Mouse (Mus musculus) heart, adult 8-10 months (tissue): ENCODE data around the gene Hspb8. TPM values are rescaled to one million over a fixed set of nuclear protein-coding genes. Genes with fewer than 3 reads are reported as not detected.
"Not testable (repeated sequence)": the region's sequence is repeated elsewhere in the genome, so short reads cannot be mapped to it uniquely, and the experiment has no call there.

ENCODE experiments used
- DNase-seq: peaks from one replicate; pipeline ENCODE4 v3.0.0; 2022; ENCODE audit warnings: low spot score
- total RNA-seq, 4 experiments: library from RNA; stranded (reverse); gene quantifications; 2 replicates each; pipeline ENCODE4 v1.2.4; 2022

Gene Hspb8
- total RNA-seq, 4 experiments from 2014 or later: 427 to 604 (median 541) TPM

- peak; percentile 24 for DNase-seq
These were observed 30.1 kb downstream of the Hspb8 start for GRCm38 (mm10) chr5:116392603-116393002.

GRCm38 (mm10) chr5:116389856-116390542 lies 32.7 kb downstream of the Hspb8 start:
- no peak for DNase-seq

- DNase-seq: no peak
These were observed 33.3 kb downstream of the Hspb8 start for GRCm38 (mm10) chr5:116389321-116389720.

GRCm38 (mm10) chr5:116387302-116387935 lies 35.2 kb downstream of the Hspb8 start:
- no peak for DNase-seq

- peak; percentile 41 for DNase-seq
These were observed 36.6 kb downstream of the Hspb8 start for GRCm38 (mm10) chr5:116386020-116386419.

- DNase-seq: not testable (repeated sequence)
These were observed 40.0 kb downstream of the Hspb8 start for GRCm38 (mm10) chr5:116382646-116383045.

- no peak for DNase-seq
These were observed 40.9 kb downstream of the Hspb8 start for GRCm38 (mm10) chr5:116381726-116382125.

GRCm38 (mm10) chr5:116381217-116381616 lies 41.4 kb downstream of the Hspb8 start:
- DNase-seq: no peak

- DNase-seq: no peak
These were observed 42.3 kb downstream of the Hspb8 start for GRCm38 (mm10) chr5:116380384-116380783.

- no peak for DNase-seq
These were observed 43.8 kb downstream of the Hspb8 start for GRCm38 (mm10) chr5:116378872-116379271.

- DNase-seq: no peak
These were observed 54.7 kb downstream of the Hspb8 start for GRCm38 (mm10) chr5:116367923-116368322.

- DNase-seq: no peak
These were observed 55.6 kb downstream of the Hspb8 start for GRCm38 (mm10) chr5:116366889-116367682.

GRCm38 (mm10) chr5:116361342-116361741 lies 61.3 kb downstream of the Hspb8 start:
- no peak for DNase-seq

- no peak for DNase-seq
These were observed 61.9 kb downstream of the Hspb8 start for GRCm38 (mm10) chr5:116360751-116361150.

Other genes with a start within 250 kb of the Hspb8 start
- not detected for gene Ccdc60, start 133.9 kb downstream of the Hspb8 start, total RNA-seq
- gene Srrm4, start 169.0 kb upstream of the Hspb8 start, total RNA-seq: 10 to 100 TPM in 3 of 4 experiments, 1 to 10 TPM in 1; 8.5 to 17.1 (median 13.6) TPM